Mouse (Mus musculus): ENCODE results near the gene Pdilt. TPM values are rescaled to one million over a fixed set of nuclear protein-coding genes. Genes with fewer than 3 reads are reported as not detected.

The Pdilt gene
- total and polyA plus RNA-seq, 2 experiments from 2014 or later: 0.06 TPM; not detected in 1

- no peaks in the 10 kb centered on the region for H3K9me3 ChIP-seq (ENCODE audit: low read length)
- H3K4me1 ChIP-seq (ENCODE audit: insufficient read depth, low read length): no peaks in the 10 kb centered on the region
- H3K27ac ChIP-seq: no peak overlapping the region
- TF ChIP-seq CTCF (IDR thresholded peaks at IDR 0.05; ENCODE audit: low read depth): no peak
- H3K4me2 ChIP-seq (ENCODE audit: low read depth, low read length): no peak overlapping the region
- no peaks in the 10 kb centered on the region for H3K27me3 ChIP-seq (ENCODE audit: insufficient read depth, low read length)
- no peak for ATAC-seq
- H3K36me3 ChIP-seq (ENCODE audit: insufficient read depth, low read length): no peaks in the 10 kb centered on the region
- H3K9ac ChIP-seq (replicated peaks; ENCODE audit: low read length): no peak overlapping the region
- no peak for DNase-seq (ENCODE audit: low spot score)
- H3K4me3 ChIP-seq (ENCODE audit: low read length): no peak overlapping the region
These were observed 22.3 kb upstream of the Pdilt start for GRCm38 (mm10) chr7:119545572-119545971.

DNA sequence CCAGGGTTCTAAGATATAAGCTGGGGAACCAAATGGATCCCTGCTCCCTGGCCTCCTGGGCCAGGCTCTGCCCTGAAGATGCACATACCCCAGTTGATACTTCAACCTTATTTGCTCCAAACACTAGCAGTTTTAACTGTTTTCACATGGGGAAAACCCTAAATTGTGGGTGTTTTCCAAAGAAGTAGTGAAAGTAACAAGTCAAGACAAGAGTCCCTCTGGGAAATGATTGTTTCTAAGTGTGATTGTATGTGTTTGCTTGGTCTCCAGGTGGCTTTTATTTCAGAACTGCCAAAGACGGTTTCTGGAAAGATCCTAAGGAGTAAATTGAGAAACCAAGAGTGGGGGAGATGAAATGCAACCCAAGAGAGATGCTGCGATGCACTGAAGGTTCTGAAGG, 19.2 kb upstream of the Pdilt start:
- no peaks in the 10 kb centered on the region for H3K4me1 ChIP-seq (ENCODE audit: insufficient read depth, low read length)
- no peaks in the 10 kb centered on the region for H3K27me3 ChIP-seq (ENCODE audit: insufficient read depth, low read length)
- no peak for ATAC-seq
- 82% methylated on average over 2 of the region's 2 CpGs for WGBS
- H3K36me3 ChIP-seq (ENCODE audit: insufficient read depth, low read length): no peaks in the 10 kb centered on the region
- no peak overlapping the region for H3K4me2 ChIP-seq (ENCODE audit: low read depth, low read length)
- no peak overlapping the region for H3K4me3 ChIP-seq (ENCODE audit: low read length)
- no peaks in the 10 kb centered on the region for H3K9me3 ChIP-seq (ENCODE audit: low read length)
- DNase-seq (ENCODE audit: low spot score): no peak
- no peak overlapping the region for H3K9ac ChIP-seq (replicated peaks; ENCODE audit: low read length)
- no peak overlapping the region for H3K27ac ChIP-seq
- no peak for TF ChIP-seq CTCF (IDR thresholded peaks at IDR 0.05; ENCODE audit: low read depth)

- Histone ChIP-seq H3K36me3 (ENCODE audit: insufficient read depth, low read length) (no peaks in the 10 kb centered on the region), H3K27ac (no peak overlapping the region), H3K4me3 (ENCODE audit: low read length) (no peak overlapping the region), H3K27me3 (ENCODE audit: insufficient read depth, low read length) (no peaks in the 10 kb centered on the region), H3K4me2 (ENCODE audit: low read depth, low read length) (no peak overlapping the region), H3K9me3 (ENCODE audit: low read length) (no peaks in the 10 kb centered on the region), H3K4me1 (ENCODE audit: insufficient read depth, low read length) (no peaks in the 10 kb centered on the region), H3K9ac (replicated peaks; ENCODE audit: low read length) (no peak overlapping the region)
- DNase-seq (ENCODE audit: low spot score) (no peak), ATAC-seq (no peak)
- TF ChIP-seq CTCF (IDR thresholded peaks at IDR 0.05; ENCODE audit: low read depth): no peak
- WGBS: 87% methylated on average over 2 of the region's 2 CpGs
These were observed 11.1 kb upstream of the Pdilt start for GRCm38 (mm10) chr7:119534389-119534788.

DNA sequence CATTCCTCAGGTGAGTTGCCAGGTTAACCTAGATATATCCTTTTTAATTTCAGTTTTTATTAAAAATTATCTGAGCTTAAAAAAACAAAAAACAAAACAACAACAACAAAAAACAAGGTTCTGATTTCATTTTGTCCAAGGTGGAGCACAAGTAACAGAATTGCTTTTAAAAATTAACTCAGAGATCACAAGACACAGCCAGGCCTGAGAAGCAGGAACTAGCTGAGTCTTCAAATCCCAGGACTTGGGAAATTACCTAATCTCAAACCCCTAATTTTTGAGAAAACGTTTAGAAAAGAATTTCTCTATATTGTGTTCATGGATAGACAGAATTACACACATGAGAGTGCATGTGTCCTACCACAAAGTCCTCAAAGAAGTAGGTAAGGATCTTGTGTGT, 9.6 kb upstream of the Pdilt start:
- no peaks in the 10 kb centered on the region for H3K36me3 ChIP-seq (ENCODE audit: insufficient read depth, low read length)
- TF ChIP-seq CTCF (IDR thresholded peaks at IDR 0.05; ENCODE audit: low read depth): no peak
- no peaks in the 10 kb centered on the region for H3K27me3 ChIP-seq (ENCODE audit: insufficient read depth, low read length)
- no peak overlapping the region for H3K4me2 ChIP-seq (ENCODE audit: low read depth, low read length)
- no peaks in the 10 kb centered on the region for H3K9me3 ChIP-seq (ENCODE audit: low read length)
- WGBS: 53% methylated on average over 1 of the region's 1 CpGs
- ATAC-seq (no peak), DNase-seq (ENCODE audit: low spot score) (no peak)
- H3K27ac ChIP-seq: no peak overlapping the region
- H3K4me1 ChIP-seq (ENCODE audit: insufficient read depth, low read length): no peaks in the 10 kb centered on the region
- H3K9ac ChIP-seq (replicated peaks; ENCODE audit: low read length): no peak overlapping the region
- no peak overlapping the region for H3K4me3 ChIP-seq (ENCODE audit: low read length)

DNA sequence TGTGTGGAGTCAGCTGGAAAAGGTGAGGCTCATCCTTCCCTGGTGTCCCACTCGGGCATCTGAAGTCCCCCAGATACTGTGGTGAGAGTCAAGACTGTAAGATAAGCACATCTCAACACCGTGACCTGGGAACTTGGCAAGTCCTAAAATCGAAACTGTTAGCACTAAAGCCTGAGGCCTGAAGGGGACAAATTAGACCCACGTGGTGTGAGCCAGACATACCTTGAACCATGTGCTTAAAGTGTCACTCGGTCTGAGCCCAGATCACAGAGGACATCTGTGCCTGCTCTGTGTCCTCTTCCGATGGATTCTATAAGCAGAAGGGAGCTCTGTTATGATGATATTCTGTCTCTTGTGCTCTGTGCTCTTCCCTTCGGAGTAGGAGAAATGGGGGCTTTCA, 5.3 kb upstream of the Pdilt start:
- DNase-seq (ENCODE audit: low spot score): no peak
- no peaks in the 10 kb centered on the region for H3K36me3 ChIP-seq (ENCODE audit: insufficient read depth, low read length)
- H3K9ac ChIP-seq (replicated peaks; ENCODE audit: low read length): no peak overlapping the region
- H3K27ac ChIP-seq: no peak overlapping the region
- H3K4me2 ChIP-seq (ENCODE audit: low read depth, low read length): no peak overlapping the region
- no peak for ATAC-seq
- no peaks in the 10 kb centered on the region for H3K27me3 ChIP-seq (ENCODE audit: insufficient read depth, low read length)
- no peaks in the 10 kb centered on the region; the same call in 1 of the 2 replicates for H3K4me1 ChIP-seq (ENCODE audit: insufficient read depth, low read length)
- WGBS: 86% methylated on average over 7 of the region's 7 CpGs
- no peak for TF ChIP-seq CTCF (IDR thresholded peaks at IDR 0.05; ENCODE audit: low read depth)
- H3K4me3 ChIP-seq (ENCODE audit: low read length): no peak overlapping the region
- no peaks in the 10 kb centered on the region for H3K9me3 ChIP-seq (ENCODE audit: low read length)

GRCm38 (mm10) chr7:119527548-119527947, 4.3 kb upstream of the Pdilt start:
- Histone ChIP-seq H3K36me3 (ENCODE audit: insufficient read depth, low read length) (no peaks in the 10 kb centered on the region), H3K4me1 (ENCODE audit: insufficient read depth, low read length) (no peaks in the 10 kb centered on the region; the same call in 1 of the 2 replicates), H3K4me3 (ENCODE audit: low read length) (no peak overlapping the region), H3K27ac (no peak overlapping the region), H3K27me3 (ENCODE audit: insufficient read depth, low read length) (no peaks in the 10 kb centered on the region), H3K9me3 (ENCODE audit: low read length) (no peaks in the 10 kb centered on the region), H3K9ac (replicated peaks; ENCODE audit: low read length) (no peak overlapping the region), H3K4me2 (ENCODE audit: low read depth, low read length) (no peak overlapping the region)
- 73% methylated on average over 2 of the region's 2 CpGs for WGBS
- DNase-seq (ENCODE audit: low spot score) (no peak), ATAC-seq (no peak)
- TF ChIP-seq CTCF (IDR thresholded peaks at IDR 0.05; ENCODE audit: low read depth): no peak

GRCm38 (mm10) chr7:119527135-119527534, 3.8 kb upstream of the Pdilt start:
- 97% methylated on average over 1 of the region's 1 CpGs for WGBS
- no peak overlapping the region for H3K27ac ChIP-seq
- no peaks in the 10 kb centered on the region for H3K36me3 ChIP-seq (ENCODE audit: insufficient read depth, low read length)
- H3K4me3 ChIP-seq (ENCODE audit: low read length): no peak overlapping the region
- H3K4me1 ChIP-seq (ENCODE audit: insufficient read depth, low read length): no peaks in the 10 kb centered on the region; the same call in 1 of the 2 replicates
- DNase-seq (ENCODE audit: low spot score): no peak
- H3K9me3 ChIP-seq (ENCODE audit: low read length): no peaks in the 10 kb centered on the region
- H3K27me3 ChIP-seq (ENCODE audit: insufficient read depth, low read length): no peaks in the 10 kb centered on the region
- no peak overlapping the region for H3K9ac ChIP-seq (replicated peaks; ENCODE audit: low read length)
- TF ChIP-seq CTCF (IDR thresholded peaks at IDR 0.05; ENCODE audit: low read depth): no peak
- H3K4me2 ChIP-seq (ENCODE audit: low read depth, low read length): no peak overlapping the region
- no peak for ATAC-seq
